Mouse (Mus musculus): ENCODE results near the gene Utp20.

Utp20 gene

DNA sequence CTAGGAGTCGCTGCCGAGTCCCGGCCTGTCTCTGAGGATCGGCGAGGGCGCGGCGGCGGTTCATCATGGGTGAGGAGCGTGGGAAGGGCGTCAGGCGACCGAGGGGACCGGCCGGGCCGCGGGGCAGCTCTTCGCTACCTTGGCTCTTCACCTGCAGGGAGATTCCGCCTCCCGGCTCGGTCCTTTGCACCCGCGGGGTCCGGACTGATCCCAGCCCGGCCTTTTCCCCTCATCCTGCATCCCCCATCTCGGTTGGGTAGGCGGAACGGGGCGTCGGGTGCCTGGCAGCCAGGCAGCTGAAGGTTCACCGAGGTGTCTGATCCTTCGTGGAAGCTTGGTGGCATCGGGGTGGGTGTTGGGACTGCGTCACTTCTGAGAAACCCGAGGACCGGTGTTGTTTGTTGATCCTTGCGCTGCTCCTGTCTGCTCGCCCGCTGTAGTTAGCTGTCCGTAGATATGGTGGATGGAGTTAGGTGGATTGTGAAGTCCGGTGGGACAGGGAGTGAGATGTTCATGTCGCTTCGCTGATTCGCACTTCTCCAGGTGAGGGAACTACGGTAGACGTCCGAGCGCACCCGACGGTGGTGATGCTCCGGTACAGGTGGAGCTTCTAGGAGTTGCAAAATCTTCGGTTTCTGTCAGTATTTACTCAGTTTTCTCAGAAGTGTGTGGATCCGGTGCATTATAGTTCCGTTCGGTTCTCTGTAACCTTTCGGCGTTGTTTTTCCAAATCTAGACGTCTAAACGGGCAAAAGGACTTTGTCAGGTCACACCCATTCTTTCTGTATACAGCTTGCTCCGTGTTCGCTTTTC, 94.9 kb downstream of the Utp20 start:
- TF ChIP-seq GATA4 (IDR thresholded peaks at IDR 0.05; ENCODE audit: insufficient replicate concordance, low read length): no peak

DNA sequence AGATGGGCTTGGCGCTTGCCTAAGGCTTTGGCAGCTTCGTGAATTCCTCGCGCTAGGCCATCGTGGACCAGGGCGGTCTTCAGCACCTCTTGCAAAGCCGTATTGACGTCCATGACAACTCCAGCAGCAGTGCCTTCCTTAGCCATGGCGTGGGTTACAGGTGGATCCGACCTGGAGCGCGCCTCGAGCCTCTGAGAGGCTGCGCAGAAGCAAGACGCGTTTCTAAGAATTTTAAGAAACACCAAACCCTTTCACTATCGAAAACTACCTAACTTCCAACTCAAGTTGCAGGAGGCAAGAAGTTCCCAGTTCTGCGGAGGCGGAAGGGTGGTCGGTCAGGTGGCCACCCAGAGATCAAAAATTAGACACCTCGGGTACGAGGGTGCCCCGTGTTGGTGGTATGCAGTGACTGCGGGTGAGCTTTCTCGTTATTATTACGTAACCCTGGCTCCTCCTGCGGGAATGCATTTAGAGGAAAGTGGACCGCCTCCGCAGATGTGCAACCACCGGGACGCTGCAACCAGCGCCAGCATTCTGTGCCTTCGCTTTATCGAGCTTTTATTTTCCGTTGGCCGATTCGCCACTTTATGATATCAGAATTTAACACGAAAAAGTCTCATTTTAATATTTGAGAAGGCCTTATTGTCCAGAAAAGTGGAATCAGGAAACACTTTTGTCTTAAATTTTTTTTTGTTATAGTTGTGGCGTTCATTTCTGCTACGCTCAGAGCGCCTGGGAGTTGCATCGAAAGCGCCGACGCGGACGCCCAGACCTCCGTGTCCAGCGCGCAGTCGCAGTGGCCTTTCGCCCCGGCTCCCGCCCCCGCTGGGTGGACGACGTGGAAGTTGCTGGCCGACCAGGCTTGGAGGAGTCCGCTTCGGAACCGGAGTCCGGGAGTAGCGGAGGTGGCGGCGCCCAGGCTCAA, 95.8 kb downstream of the Utp20 start, which contains the start of gene Arl1:
Arl1 (plus strand) TSS at position 288 of the 925 bp plus-strand sequence.
- peak; percentile 70; the same call in 1 of the 2 replicates for TF ChIP-seq GATA4 (IDR thresholded peaks at IDR 0.05; ENCODE audit: insufficient replicate concordance, low read length)

- TF ChIP-seq GATA4 (IDR thresholded peaks at IDR 0.05; ENCODE audit: insufficient replicate concordance, low read length): no peak
Measured at GRCm38 (mm10) chr10:88728166-88728565, 98.4 kb downstream of the Utp20 start.

DNA sequence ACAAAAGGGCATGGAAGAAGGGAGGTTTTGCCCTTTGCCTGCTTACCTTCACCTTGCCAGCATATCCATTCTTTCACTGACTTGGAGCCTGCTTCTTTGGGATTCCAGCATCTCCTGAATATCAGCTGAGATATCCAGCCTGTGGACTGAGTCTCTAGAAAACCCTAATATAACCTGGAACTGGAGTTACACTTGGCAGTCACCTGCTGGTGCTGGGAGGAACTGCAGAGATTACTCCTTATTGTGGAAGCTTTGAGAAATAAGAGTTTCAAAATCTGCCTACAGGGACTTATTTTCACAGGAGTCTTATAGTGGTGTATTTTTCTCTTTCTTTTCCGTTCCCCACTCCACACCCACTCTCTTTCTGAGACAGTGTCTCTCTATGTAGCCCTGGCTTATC, 99.5 kb downstream of the Utp20 start:
- no peak for TF ChIP-seq GATA4 (IDR thresholded peaks at IDR 0.05; ENCODE audit: insufficient replicate concordance, low read length)

- TF ChIP-seq GATA4 (IDR thresholded peaks at IDR 0.05; ENCODE audit: insufficient replicate concordance, low read length): no peak
Measured at GRCm38 (mm10) chr10:88725343-88725742, 101.3 kb downstream of the Utp20 start.

DNA sequence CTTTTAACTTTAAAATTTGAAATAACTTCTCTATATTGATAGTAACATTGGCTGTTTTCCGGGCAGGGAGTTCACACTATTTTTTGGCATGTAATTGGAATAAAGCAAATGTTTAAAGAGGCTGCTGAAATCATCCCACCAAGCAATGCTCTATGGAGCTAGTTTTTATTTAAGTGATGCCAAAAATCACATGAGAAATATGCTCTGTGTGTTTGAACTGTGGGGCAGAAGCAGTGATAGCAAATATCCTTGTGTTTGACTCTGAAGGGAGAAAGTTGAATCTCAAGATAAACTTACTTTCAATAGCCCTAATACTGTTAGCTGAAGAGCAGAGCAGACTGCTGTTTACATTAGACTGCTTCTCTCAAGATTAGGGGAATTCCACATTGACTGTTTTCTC, 107.0 kb downstream of the Utp20 start:
- no peak for TF ChIP-seq GATA4 (IDR thresholded peaks at IDR 0.05; ENCODE audit: insufficient replicate concordance, low read length)

- TF ChIP-seq GATA4 (IDR thresholded peaks at IDR 0.05; ENCODE audit: insufficient replicate concordance, low read length): no peak
Measured at GRCm38 (mm10) chr10:88717756-88718025, 108.9 kb downstream of the Utp20 start.

GRCm38 (mm10) chr10:88716986-88717755, 109.4 kb downstream of the Utp20 start:
- TF ChIP-seq GATA4 (IDR thresholded peaks at IDR 0.05; ENCODE audit: insufficient replicate concordance, low read length): no peak

GRCm38 (mm10) chr10:88715621-88716020, 111.0 kb downstream of the Utp20 start:
- TF ChIP-seq GATA4 (IDR thresholded peaks at IDR 0.05; ENCODE audit: insufficient replicate concordance, low read length): no peak

GRCm38 (mm10) chr10:88714744-88715143, 111.9 kb downstream of the Utp20 start:
- no peak for TF ChIP-seq GATA4 (IDR thresholded peaks at IDR 0.05; ENCODE audit: insufficient replicate concordance, low read length)

DNA sequence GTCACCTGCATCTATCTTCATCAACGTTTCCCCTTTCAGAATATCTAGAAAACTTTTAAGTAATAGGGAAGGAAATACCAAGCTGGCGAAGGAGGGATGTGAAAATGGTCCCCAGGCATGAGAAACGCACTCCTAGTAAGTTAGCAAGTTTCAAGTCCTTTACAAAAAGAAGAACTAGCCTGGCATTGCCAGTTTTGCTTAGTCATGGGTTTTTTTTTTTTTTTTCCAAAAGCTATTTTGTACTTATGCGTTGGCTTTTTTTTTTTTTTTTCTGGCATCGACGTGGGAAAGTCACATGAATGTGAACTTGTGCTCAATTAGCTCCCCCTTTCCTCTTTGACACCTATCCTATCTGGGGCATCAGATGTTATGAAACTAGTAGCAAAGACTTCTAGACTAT, 114.2 kb downstream of the Utp20 start:
- no peak for TF ChIP-seq GATA4 (IDR thresholded peaks at IDR 0.05; ENCODE audit: insufficient replicate concordance, low read length)

- TF ChIP-seq GATA4 (IDR thresholded peaks at IDR 0.05; ENCODE audit: insufficient replicate concordance, low read length): no peak
Measured at GRCm38 (mm10) chr10:88708671-88709523, 117.7 kb downstream of the Utp20 start.

DNA sequence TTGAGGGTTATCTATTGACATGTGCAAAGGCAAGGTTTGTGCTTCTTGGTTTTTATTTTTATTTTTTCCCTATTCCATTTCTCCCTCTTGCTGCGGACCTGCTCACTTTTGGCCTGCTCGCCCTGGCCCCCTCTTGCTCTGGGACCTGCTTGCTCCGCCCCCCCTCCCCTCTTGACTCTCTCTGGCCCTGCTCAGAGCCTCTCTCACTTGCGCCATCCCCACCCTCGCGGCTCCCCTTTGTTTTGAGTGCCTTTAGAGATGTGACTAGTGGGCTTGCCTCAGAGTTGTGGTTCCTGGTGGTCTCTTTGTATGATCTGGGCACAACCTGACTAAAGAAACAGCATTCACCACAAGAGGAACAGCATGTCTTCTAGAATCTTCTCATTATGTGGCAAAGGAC, 125.7 kb downstream of the Utp20 start:
- no peak for TF ChIP-seq GATA4 (IDR thresholded peaks at IDR 0.05; ENCODE audit: insufficient replicate concordance, low read length)

Measured in liver, adult (tissue).